Mouse (Mus musculus) MN1 (cell line): ENCODE data around the gene Gm20792.
"Not testable (repeated sequence)": the region's sequence is repeated elsewhere in the genome, so short reads cannot be mapped to it uniquely, and the experiment has no call there.

Experiments used
- DNase-seq: peaks from one replicate; pipeline ENCODE4 v3.0.0-alpha.2; 2016; ENCODE audit warnings: low spot score

The Gm20792 gene

GRCm38 (mm10) chrY:48311555-48311954 is at the start of gene Gm20792:
TSS of gene Gm20792 (plus strand) at chrY:48311855.
- not testable (repeated sequence) for DNase-seq
